Mouse (Mus musculus): Measurements from ENCODE around the gene Akap17b. TPM values are rescaled to one million over a fixed set of nuclear protein-coding genes. Genes with fewer than 3 reads are reported as not detected.

Gene Akap17b
- total RNA-seq, 2 experiments from 2014 or later: 2.0 to 2.5 TPM

- intact Hi-C loops (cut with DNase I): no loop called here
- DNase-seq (ENCODE audit: low spot score): no peak
Measured at GRCm38 (mm10) chrX:36590266-36590665, 54.9 kb downstream of the Akap17b start.

DNA sequence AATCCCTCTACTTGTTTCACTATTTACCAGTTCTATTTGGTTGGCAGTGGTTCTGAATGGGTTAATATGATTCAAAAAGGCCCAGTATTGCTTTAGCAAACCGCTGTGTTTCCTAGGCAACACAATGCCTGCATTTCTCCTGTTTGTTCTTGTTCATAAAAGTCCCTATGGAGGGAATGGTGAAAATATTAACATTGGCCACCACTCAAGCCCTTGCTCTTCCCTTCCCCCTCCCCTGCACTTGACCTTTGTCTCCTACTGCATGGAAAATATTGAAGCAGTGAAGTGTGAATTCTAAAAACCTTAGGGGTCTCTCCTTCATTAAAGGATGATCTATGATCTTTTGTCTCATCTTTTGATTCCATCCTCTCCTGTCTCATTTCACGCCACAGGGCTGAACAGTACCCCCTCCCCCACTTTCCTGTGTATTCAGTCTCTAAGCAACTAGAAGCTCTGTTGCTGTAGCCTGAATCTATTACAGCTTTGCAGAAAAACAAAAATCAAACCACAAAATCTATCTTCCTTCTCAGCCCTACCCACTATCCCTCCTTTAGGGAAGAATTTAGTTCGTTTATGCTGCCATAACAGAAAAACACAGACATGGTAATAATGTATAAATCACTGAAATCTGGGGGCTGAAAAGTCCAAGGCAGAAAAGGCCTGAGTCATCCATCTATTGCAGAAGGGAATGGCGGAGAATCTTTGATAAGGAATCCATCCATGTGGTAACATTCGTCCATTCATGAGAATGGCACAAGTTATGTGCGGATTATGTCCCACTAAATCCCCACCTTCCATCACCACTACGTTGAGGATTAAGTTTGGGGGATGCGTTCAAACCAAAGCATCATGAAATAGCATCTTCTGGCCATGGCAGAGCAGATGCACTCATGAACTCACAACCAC is 57.6 kb downstream of the Akap17b start:
- intact Hi-C loops (cut with DNase I): no loop called here
- DNase-seq (ENCODE audit: low spot score): no peak

- DNase-seq (ENCODE audit: low spot score): no peak
- intact Hi-C loops (cut with DNase I): no loop called here
Measured at GRCm38 (mm10) chrX:36586629-36587303, 58.4 kb downstream of the Akap17b start.

DNA sequence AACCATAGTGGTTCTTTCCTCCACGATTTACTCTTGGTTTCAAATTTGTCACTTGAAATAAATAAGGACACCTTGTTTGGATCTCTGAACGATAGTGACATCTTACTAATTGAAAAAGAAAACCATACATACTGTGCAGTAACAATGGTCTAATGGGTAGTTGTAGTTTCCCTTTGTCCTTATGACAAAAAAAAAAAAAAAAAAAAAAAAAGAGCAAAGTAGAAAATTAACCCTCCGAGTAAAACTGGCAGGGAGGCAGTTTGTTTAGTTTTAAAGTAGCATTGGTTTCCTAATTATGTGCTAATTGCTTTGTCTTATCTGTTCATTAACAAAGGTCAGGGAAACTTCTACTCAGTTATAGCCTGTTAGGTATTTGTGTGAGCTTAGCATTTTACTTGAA is 83.1 kb downstream of the Akap17b start:
- no peak for DNase-seq (ENCODE audit: low spot score)
- intact Hi-C loops (cut with DNase I): no loop called here

DNA sequence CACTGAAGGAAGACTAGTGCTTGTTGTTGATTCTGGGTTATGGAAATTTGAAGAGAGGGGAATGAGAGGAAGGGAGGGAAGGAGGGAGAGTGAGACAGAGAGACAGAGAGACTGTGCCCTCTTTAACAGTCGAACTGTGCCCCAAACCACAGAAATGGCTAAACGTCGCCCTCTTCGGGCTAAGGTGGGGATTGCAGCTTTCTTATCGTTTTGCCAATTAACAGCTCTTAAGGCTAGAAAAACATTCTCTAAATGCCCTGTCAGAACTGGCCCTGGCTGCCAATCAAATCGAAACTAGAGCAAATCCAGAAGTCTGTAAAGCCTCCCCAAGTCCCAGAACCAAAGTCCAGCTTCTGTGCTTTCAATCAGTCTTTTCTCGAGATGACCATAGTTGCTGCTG is 83.5 kb downstream of the Akap17b start:
- peak; percentile 5 for DNase-seq (ENCODE audit: low spot score)
- intact Hi-C loops (cut with DNase I): loop anchor here (1.0 kb wide), 1 partner anchor 27 kb away; no protein-coding TSS in a partner anchor

GRCm38 (mm10) chrX:36560170-36560569 is 85.0 kb downstream of the Akap17b start:
- no peak for DNase-seq (ENCODE audit: low spot score)
- intact Hi-C loops (cut with DNase I): no loop called here

Other genes with a start within 250 kb of the Akap17b start
- not detected for gene Gm6268, start 244.1 kb downstream of the Akap17b start, total RNA-seq (2021)
- gene Gm14569, start 153.6 kb downstream of the Akap17b start, total RNA-seq (2021): not detected
- gene Pgrmc1, start 47.2 kb downstream of the Akap17b start, total RNA-seq (2021): 10 to 100 TPM; 19.5 to 20.1 TPM
- not detected for gene Slc25a43, start 98.3 kb upstream of the Akap17b start, total RNA-seq (2021)
- 100 to 1,000 TPM; 473 to 488 TPM for gene Slc25a5, start 150.3 kb upstream of the Akap17b start, total RNA-seq (2021)
- gene Ube2a, start 228.5 kb upstream of the Akap17b start, total RNA-seq (2021): 10 to 100 TPM; 67.5 to 77.9 TPM
- 10 to 100 TPM; 15.3 to 17.5 TPM for gene C330007P06Rik, start 228.7 kb upstream of the Akap17b start, total RNA-seq (2021)